Mouse (Mus musculus) thymus, postnatal 14 days (tissue): ENCODE measurements around the gene Dcpp2.
"Not testable (repeated sequence)": the region's sequence is repeated elsewhere in the genome, so short reads cannot be mapped to it uniquely, and the experiment has no call there.

ENCODE experiments used
- DNase-seq: peaks from one replicate; pipeline ENCODE4 v3.0.0; 2021

Gene Dcpp2

GRCm38 (mm10) chr17:23931157-23931556 lies 50.5 kb downstream of the Dcpp2 start:
- no peak for DNase-seq

GRCm38 (mm10) chr17:23941372-23941771 lies 60.7 kb downstream of the Dcpp2 start, which contains the start of gene Sbp:
Gene Sbp (plus strand): TSS chr17:23941672.
- DNase-seq, result no peak

GRCm38 (mm10) chr17:23947486-23947885 lies 66.8 kb downstream of the Dcpp2 start:
- DNase-seq, result not testable (repeated sequence)

GRCm38 (mm10) chr17:23949068-23949467 lies 68.4 kb downstream of the Dcpp2 start:
- no peak for DNase-seq
